Mouse (Mus musculus) liver, embryonic 14.5 days (tissue): ENCODE results near the gene Acox1.

Experiments used
- CTCF ChIP-seq: IDR thresholded peaks from 2 replicates; pipeline ENCODE4 v1.5.1; 2016; ENCODE audit warnings: antibody characterized with exemption, low read depth, control low read depth
- EP300 ChIP-seq: IDR thresholded peaks from 2 replicates; pipeline ENCODE4 v1.6.1; 2016; ENCODE audit warnings: antibody characterized with exemption, low read depth

- TF ChIP-seq CTCF (no peak), EP300 (no peak)
Observed at GRCm38 (mm10) chr11:116170003-116170800, 28.6 kb downstream of the Acox1 start.
